Comparison of ENCODE assay signal across 9 mouse cellular contexts in the genomic region with DNA sequence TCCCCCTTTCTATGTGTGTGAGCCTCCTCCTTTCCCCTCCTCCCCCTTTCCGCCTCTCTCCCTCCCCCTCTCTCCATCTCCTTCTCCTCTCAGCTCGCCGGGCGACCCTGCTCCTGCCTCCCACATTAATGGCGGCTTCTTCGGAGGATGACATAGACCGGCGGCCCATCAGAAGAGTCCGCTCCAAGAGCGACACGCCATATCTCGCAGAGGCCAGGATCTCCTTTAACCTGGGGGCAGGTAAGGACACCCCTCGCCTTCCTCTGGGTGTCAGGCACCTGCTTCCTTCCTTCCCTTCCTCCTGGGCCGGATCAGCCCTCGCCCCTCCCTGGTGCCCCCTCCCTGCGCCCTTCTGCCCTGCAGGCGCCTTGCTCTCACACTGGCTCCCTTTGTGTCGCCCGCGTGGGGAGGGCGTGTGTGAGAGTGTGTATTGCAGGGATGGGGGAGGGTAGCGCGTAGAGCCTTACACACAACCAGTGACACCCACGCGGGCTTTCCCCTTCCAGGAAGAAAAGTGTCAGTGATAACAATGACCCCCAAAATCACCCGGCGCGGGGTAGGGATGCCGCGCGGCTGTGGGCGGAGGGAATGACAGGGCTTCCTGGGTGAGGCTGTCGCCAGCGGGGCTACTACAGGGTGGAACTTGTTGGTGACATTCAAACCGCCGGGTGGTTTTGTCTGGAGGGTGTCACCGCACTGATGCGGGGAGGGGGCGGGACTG. TPM values are rescaled to one million over a fixed set of nuclear protein-coding genes. Genes with fewer than 3 reads are reported as not detected.
DNase-seq lines count a peak whose midpoint lies in the region; ATAC-seq and TF ChIP-seq lines count a peak whose summit lies in the region.
"Had no signal": no experiment of that assay in that cellular context is flagged by ENCODE, and none has a peak within 500 bp of the region (broad histone marks: within the 10 kb centered on the region; RNA-seq: fewer than 3 reads in every experiment).

No protein-coding gene starts in this region.

- TF ChIP-seq CTCF in midbrain, postnatal 0 days (IDR thresholded peaks at IDR 0.05): peak; percentile 45; the same call in 1 of the 2 replicates

- under 1% methylated on average over 39 of the region's 39 CpGs for WGBS in hindbrain, embryonic 14.5 days
- WGBS in midbrain, postnatal 0 days: 1% methylated on average over 38 of the region's 39 CpGs

- H3K36me3 ChIP-seq in hindbrain, embryonic 14.5 days (replicated peaks; ENCODE audit: control insufficient read depth, insufficient read depth): no peaks in the 10 kb centered on the region
- no peaks in the 10 kb centered on the region for H3K36me3 ChIP-seq in midbrain, postnatal 0 days (ENCODE audit: insufficient read depth, low read length)

- no peaks in the 10 kb centered on the region for H3K9me3 ChIP-seq in hindbrain, embryonic 14.5 days (ENCODE audit: control insufficient read depth, low read length)
- no peaks in the 10 kb centered on the region for H3K9me3 ChIP-seq in midbrain, postnatal 0 days (ENCODE audit: low read length)

- peak; percentile 83 for DNase-seq in heart, adult 11 months
- no peak for DNase-seq in heart, adult 8-10 months (ENCODE audit: low spot score)
- DNase-seq in thymus, postnatal 4 days: peak; percentile 4
- no peak for DNase-seq in thymus, postnatal 10 days (ENCODE audit: low spot score in 2 of 2)
- peak; percentile 53 for DNase-seq in hindbrain, embryonic 14.5 days (ENCODE audit: low spot score)
- DNase-seq in midbrain, postnatal 0 days (ENCODE audit: low spot score): peak; percentile 62
- DNase-seq in T-cell, adult 2 months (ENCODE audit: low spot score): no peak
- no peak for DNase-seq in urinary bladder, adult 18-20 months (ENCODE audit: low spot score in 2 of 2)

- ATAC-seq in hindbrain, embryonic 14.5 days (ENCODE audit: low FRiP score): peak; percentile 90
- ATAC-seq in midbrain, postnatal 0 days (ENCODE audit: low FRiP score): peak; percentile 91

- peak overlapping the region; percentile 92 for H3K9ac ChIP-seq in hindbrain, embryonic 14.5 days
- peak overlapping the region; percentile 97 for H3K9ac ChIP-seq in midbrain, postnatal 0 days (replicated peaks; ENCODE audit: low read length, poor library complexity, severe bottlenecking)

- no peaks in the 10 kb centered on the region for H3K27me3 ChIP-seq in hindbrain, embryonic 14.5 days (ENCODE audit: control insufficient read depth, insufficient read depth, low read length)
- no peaks in the 10 kb centered on the region for H3K27me3 ChIP-seq in midbrain, postnatal 0 days (ENCODE audit: insufficient read depth, low read length)

- H3K4me2 ChIP-seq in hindbrain, embryonic 14.5 days (replicated peaks): peak overlapping the region; percentile 53
- H3K4me2 ChIP-seq in midbrain, postnatal 0 days (ENCODE audit: low read depth, low read length, poor library complexity, severe bottlenecking): peak overlapping the region; percentile 65

- H3K27ac ChIP-seq in hindbrain, embryonic 14.5 days: peak overlapping the region; percentile 86
- H3K27ac ChIP-seq in midbrain, postnatal 0 days (ENCODE audit: low read depth, low read length): peak overlapping the region; percentile 91

- peak overlapping the region; percentile 60 for H3K4me3 ChIP-seq in hindbrain, embryonic 14.5 days (replicated peaks; ENCODE audit: low read length)
- peak overlapping the region; percentile 81 for H3K4me3 ChIP-seq in midbrain, postnatal 0 days (ENCODE audit: low read depth, low read length)

- peaks cover 18% of the 10 kb centered on the region for H3K4me1 ChIP-seq in hindbrain, embryonic 14.5 days (replicated peaks; ENCODE audit: control insufficient read depth, insufficient read depth, low read length)
- peaks cover 13% of the 10 kb centered on the region; the same call in 1 of the 2 replicates for H3K4me1 ChIP-seq in midbrain, postnatal 0 days (ENCODE audit: insufficient read depth, low read length)

RNA-seq across cellular contexts. Expression of gene Phactr1, which starts 29.3 kb away (rescaled TPM):
- 1 to 10 TPM; 3.8 to 9.0 (median 6.7) TPM for total RNA-seq in heart, adult 8-10 months (2022)
- polyA plus RNA-seq in hindbrain, embryonic 14.5 days (2014; fragmentation: Nextera tagmentation; extraction: Ambion mirVana): 55.1 and 56.6 TPM in 2 replicates
- 53.9 and 55.1 TPM in 2 replicates for total RNA-seq in midbrain, postnatal 0 days (2014; rRNA removed)
- 73.7 and 75.6 TPM in 2 replicates for polyA plus RNA-seq in midbrain, postnatal 0 days (2015; fragmentation: Nextera tagmentation; extraction: Ambion mirVana)
- total RNA-seq: neutrophil, adult 5-6 weeks had no signal

Comparison
In these comparisons a context has a peak if more than half of its experiments do, and no peak if none do; other contexts are left out.
1. DNase-seq: peak in heart, adult 11 months (single experiment), thymus, postnatal 4 days (single experiment), hindbrain, embryonic 14.5 days (single experiment) and midbrain, postnatal 0 days (single experiment); none in heart, adult 8-10 months (single experiment), thymus, postnatal 10 days (0 of 2), T-cell, adult 2 months (single experiment) and urinary bladder, adult 18-20 months (0 of 2).